Mouse (Mus musculus): Measurements from ENCODE around the gene Gabra2.

DNA sequence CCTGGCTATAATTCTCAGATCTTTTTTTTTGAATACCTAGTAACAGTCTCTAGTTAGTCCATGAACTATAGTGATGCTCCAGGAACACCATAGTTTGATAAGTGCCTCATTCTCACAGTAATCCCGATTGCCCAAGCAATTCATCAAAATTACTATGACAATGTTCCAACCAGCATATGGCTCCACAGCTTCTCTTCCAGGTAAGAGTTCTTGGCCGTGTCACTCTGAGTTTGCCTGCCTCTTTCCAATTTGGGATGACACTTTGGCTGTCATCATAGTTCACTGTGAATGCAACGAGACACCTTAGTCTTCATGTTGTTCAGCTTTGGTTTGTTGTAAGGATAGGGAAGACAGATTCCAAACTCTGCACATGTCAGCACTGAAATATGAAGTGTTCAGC lies 104.8 kb downstream of the Gabra2 start:
- TF ChIP-seq USF1 (IDR thresholded peaks at IDR 0.05; ENCODE audit: low read depth) (no peak), REST (IDR thresholded peaks at IDR 0.05; ENCODE audit: insufficient read depth, insufficient read length) (no peak), POLR2A (IDR thresholded peaks at IDR 0.05; ENCODE audit: insufficient read length, low read depth) (no peak), MAX (IDR thresholded peaks at IDR 0.05; ENCODE audit: low read depth) (no peak), CEBPB (IDR thresholded peaks at IDR 0.05; ENCODE audit: insufficient read depth, poor library complexity, severe bottlenecking) (no peak), E2F4 (IDR thresholded peaks at IDR 0.05; ENCODE audit: insufficient read depth) (no peak), TCF12 (IDR thresholded peaks at IDR 0.05; ENCODE audit: insufficient read depth, poor library complexity, severe bottlenecking) (no peak), MYOD1 (IDR thresholded peaks at IDR 0.05; ENCODE audit: control insufficient read depth in 1 of 3, insufficient read length in 2 of 3, low read depth in 2 of 3) (no peak), MYOG (IDR thresholded peaks at IDR 0.05; ENCODE audit: control insufficient read depth in 1 of 3, insufficient read depth in 1 of 3, insufficient read length in 2 of 3, low read depth in 2 of 3) (no peak), POLR2AphosphoS2 (IDR thresholded peaks at IDR 0.05; ENCODE audit: insufficient read length, low read depth) (no peak), TCF3 (IDR thresholded peaks at IDR 0.05; ENCODE audit: insufficient read length, low read depth) (no peak)

Measured in myocyte (in vitro differentiated cells).